Mouse (Mus musculus) embryonic facial prominence, embryonic 15.5 days (tissue): ENCODE data around the gene Macrod2. TPM values are rescaled to one million over a fixed set of nuclear protein-coding genes. Genes with fewer than 3 reads are reported as not detected.

Experiments used
- ATAC-seq: fragments of 200-750 bp; cut with Nextera tagmentation; 2 replicates; pipeline ENCODE4 v1.8.0; 2017; ENCODE audit warnings: low read depth, moderate TSS enrichment; ENCODE audit not compliant: insufficient number of reproducible peaks, low FRiP score, low TSS enrichment
- H3K27ac ChIP-seq: fragments of 300-500 bp; sonication (generic); replicated peaks from 2 replicates; pipeline ENCODE4 v1.5.1; 2015; ENCODE audit warnings: mild to moderate bottlenecking, inconsistent platforms
- H3K27me3 ChIP-seq: fragments of 300-500 bp; sonication (generic); 2 replicates; pipeline ENCODE4 v1.6.1; 2015; ENCODE audit warnings: inconsistent platforms
- H3K36me3 ChIP-seq: fragments of 300-500 bp; sonication (generic); 2 replicates; pipeline ENCODE4 v1.6.1; 2015; ENCODE audit warnings: mild to moderate bottlenecking, inconsistent platforms
- H3K4me1 ChIP-seq: fragments of 300-500 bp; sonication (generic); 2 replicates; pipeline ENCODE4 v1.6.1; 2015; ENCODE audit warnings: inconsistent platforms
- H3K4me2 ChIP-seq: fragments of 300-500 bp; sonication (generic); replicated peaks from 2 replicates; pipeline ENCODE4 v1.6.1; 2015; ENCODE audit warnings: mild to moderate bottlenecking, inconsistent platforms
- H3K4me3 ChIP-seq: fragments of 300-500 bp; sonication (generic); replicated peaks from 2 replicates; pipeline ENCODE4 v1.5.1; 2015; ENCODE audit warnings: mild to moderate bottlenecking, inconsistent platforms
- H3K9ac ChIP-seq: fragments of 300-500 bp; sonication (generic); 2 replicates; pipeline ENCODE4 v1.6.1; 2015; ENCODE audit warnings: inconsistent platforms
- H3K9me3 ChIP-seq: fragments of 300-500 bp; sonication (generic); replicated peaks from 2 replicates; pipeline ENCODE4 v1.6.1; 2016; ENCODE audit warnings: inconsistent platforms
- WGBS: fragments of 180-500 bp; shearing (Covaris S2); methylation state at CpG from one replicate; pipeline ENCODE4 v1.1.7; 2015; 5-methylcytosine and 5-hydroxymethylcytosine counted together
- polyA plus RNA-seq: library from polyadenylated mRNA; unstranded; fragments of >200 nt; fragmentation: Nextera tagmentation; extraction: Ambion mirVana; gene quantifications from 2 replicates; pipeline ENCODE4 v1.2.1, GENCODE M21; 2015

The Macrod2 gene
- polyA plus RNA-seq, 1 experiment from 2014 or later = 38.9 TPM

- no peaks in the 10 kb centered on the region for H3K9me3 ChIP-seq
- no peak overlapping the region for H3K9ac ChIP-seq
- H3K27me3 ChIP-seq = no peaks in the 10 kb centered on the region
- H3K36me3 ChIP-seq = no peaks in the 10 kb centered on the region
- H3K4me2 ChIP-seq = no peak overlapping the region
- no peak for ATAC-seq
- H3K27ac ChIP-seq = no peak overlapping the region
- 52% methylated on average over 4 of the region's 4 CpGs for WGBS
- peaks cover 3% of the 10 kb centered on the region; the same call in 1 of the 2 replicates for H3K4me1 ChIP-seq
- H3K4me3 ChIP-seq = no peak overlapping the region
These were observed 1333.9 kb downstream of the Macrod2 start for GRCm38 (mm10) chr2:141728998-141729397.

GRCm38 (mm10) chr2:141736685-141737456 is 1341.8 kb downstream of the Macrod2 start:
- WGBS = 90% methylated on average over 5 of the region's 5 CpGs
- Histone ChIP-seq H3K4me3 (no peak overlapping the region), H3K9me3 (no peaks in the 10 kb centered on the region), H3K27me3 (no peaks in the 10 kb centered on the region), H3K4me2 (no peak overlapping the region), H3K36me3 (no peaks in the 10 kb centered on the region), H3K27ac (no peak overlapping the region), H3K4me1 (no peaks in the 10 kb centered on the region), H3K9ac (no peak overlapping the region)
- ATAC-seq = no peak

GRCm38 (mm10) chr2:141738702-141739101 is 1343.6 kb downstream of the Macrod2 start:
- no peak for ATAC-seq
- 74% methylated on average over 1 of the region's 1 CpGs for WGBS
- no peaks in the 10 kb centered on the region for H3K4me1 ChIP-seq
- no peak overlapping the region for H3K9ac ChIP-seq
- no peaks in the 10 kb centered on the region for H3K9me3 ChIP-seq
- no peak overlapping the region for H3K4me2 ChIP-seq
- H3K27ac ChIP-seq = no peak overlapping the region
- no peaks in the 10 kb centered on the region for H3K27me3 ChIP-seq
- H3K4me3 ChIP-seq = no peak overlapping the region
- no peaks in the 10 kb centered on the region for H3K36me3 ChIP-seq

DNA sequence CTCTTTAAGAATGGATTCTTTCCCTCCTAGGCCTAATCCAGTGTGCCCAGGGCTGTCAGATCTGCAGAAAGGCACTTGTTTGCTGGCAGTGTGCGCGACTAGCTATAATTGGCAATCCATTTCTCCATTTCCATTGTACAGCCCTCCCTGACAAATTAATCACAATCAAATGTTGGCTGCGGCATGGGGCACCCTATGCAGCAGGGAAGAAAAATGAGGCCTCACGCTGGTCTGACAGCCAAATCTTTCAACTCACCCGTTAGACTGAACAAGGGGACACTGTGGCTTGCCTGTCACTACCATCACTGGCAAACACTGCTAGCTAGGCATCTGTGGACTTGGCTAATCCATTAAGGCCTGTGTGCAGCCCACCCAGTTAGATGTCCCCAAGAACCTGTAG is 1345.2 kb downstream of the Macrod2 start:
- Histone ChIP-seq H3K9ac (no peak overlapping the region), H3K27ac (no peak overlapping the region), H3K9me3 (no peaks in the 10 kb centered on the region), H3K27me3 (no peaks in the 10 kb centered on the region), H3K36me3 (no peaks in the 10 kb centered on the region), H3K4me2 (no peak overlapping the region), H3K4me3 (no peak overlapping the region), H3K4me1 (no peaks in the 10 kb centered on the region)
- 83% methylated on average over 5 of the region's 5 CpGs for WGBS
- no peak for ATAC-seq

GRCm38 (mm10) chr2:141800236-141800635 is 1405.1 kb downstream of the Macrod2 start:
- no peak overlapping the region for H3K27ac ChIP-seq
- WGBS = 56% methylated on average over 4 of the region's 4 CpGs
- ATAC-seq = no peak
- H3K36me3 ChIP-seq = no peaks in the 10 kb centered on the region
- no peak overlapping the region for H3K9ac ChIP-seq
- H3K27me3 ChIP-seq = no peaks in the 10 kb centered on the region
- no peak overlapping the region for H3K4me3 ChIP-seq
- no peaks in the 10 kb centered on the region for H3K4me1 ChIP-seq
- no peak overlapping the region for H3K4me2 ChIP-seq
- H3K9me3 ChIP-seq = no peaks in the 10 kb centered on the region

DNA sequence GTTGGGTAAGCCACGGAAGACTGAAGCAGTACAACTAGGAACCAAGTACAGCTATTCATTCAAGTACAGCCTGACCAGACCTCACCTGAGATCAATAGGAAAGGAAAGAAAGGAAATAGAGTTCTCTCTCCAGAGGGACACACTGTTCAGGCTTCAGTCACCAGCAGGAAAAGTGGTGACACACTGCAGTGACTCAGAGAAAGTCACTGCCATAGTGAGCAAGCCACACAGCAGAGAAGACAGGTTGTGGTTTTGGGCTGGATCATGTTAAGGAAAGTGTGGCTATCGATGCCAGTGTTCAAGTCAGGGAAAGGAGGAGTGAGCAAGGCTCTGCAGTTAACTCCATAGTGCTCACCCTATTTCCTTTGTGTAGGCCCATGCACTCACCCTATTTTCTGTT is 1405.8 kb downstream of the Macrod2 start:
- Histone ChIP-seq H3K27ac (no peak overlapping the region), H3K36me3 (no peaks in the 10 kb centered on the region), H3K4me3 (no peak overlapping the region), H3K27me3 (no peaks in the 10 kb centered on the region), H3K4me1 (no peaks in the 10 kb centered on the region), H3K9ac (no peak overlapping the region), H3K4me2 (no peak overlapping the region), H3K9me3 (no peaks in the 10 kb centered on the region)
- ATAC-seq = no peak
- 42% methylated on average over 2 of the region's 2 CpGs for WGBS

- H3K27me3 ChIP-seq = no peaks in the 10 kb centered on the region
- no peaks in the 10 kb centered on the region for H3K4me1 ChIP-seq
- no peak overlapping the region for H3K4me3 ChIP-seq
- no peak overlapping the region for H3K4me2 ChIP-seq
- no peaks in the 10 kb centered on the region for H3K9me3 ChIP-seq
- H3K27ac ChIP-seq = no peak overlapping the region
- whole genome bisulfite sequencing = 85% methylated on average over 4 of the region's 4 CpGs
- no peak overlapping the region for H3K9ac ChIP-seq
- H3K36me3 ChIP-seq = no peaks in the 10 kb centered on the region
- ATAC-seq = no peak
These were observed 1421.2 kb downstream of the Macrod2 start for GRCm38 (mm10) chr2:141816266-141816665.

DNA sequence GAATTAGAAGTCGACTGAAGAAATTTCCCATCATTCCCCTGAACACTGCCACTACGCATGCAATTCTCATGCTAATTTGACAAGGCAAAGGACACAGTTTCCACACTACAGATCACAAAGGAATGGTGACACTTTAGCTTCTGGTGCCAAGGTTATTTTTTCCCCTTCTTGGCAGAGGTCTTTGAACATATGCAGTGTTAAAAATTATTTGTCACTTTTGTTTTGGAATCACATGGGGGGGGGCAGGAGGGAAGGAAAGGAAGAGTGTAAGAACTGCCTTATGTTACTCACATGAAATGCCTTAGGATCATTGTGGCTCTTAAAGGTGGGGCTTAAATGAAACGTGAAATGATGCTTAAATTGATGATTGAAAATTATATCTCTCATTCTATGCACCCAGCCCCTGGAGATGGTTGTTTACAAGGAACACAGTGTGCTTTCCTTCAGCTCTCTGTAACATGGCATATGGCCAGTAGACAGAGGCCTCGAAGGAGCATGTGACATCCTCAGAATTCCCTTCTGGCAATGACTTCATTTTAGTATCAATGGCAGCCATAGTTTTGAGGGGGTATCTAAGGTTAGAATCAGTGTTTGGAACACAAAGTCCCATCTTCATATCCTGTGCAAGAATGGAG is 1422.6 kb downstream of the Macrod2 start:
- Histone ChIP-seq H3K4me3 (no peak overlapping the region), H3K27ac (no peak overlapping the region), H3K4me1 (no peaks in the 10 kb centered on the region), H3K36me3 (no peaks in the 10 kb centered on the region), H3K9me3 (no peaks in the 10 kb centered on the region), H3K4me2 (no peak overlapping the region), H3K27me3 (no peaks in the 10 kb centered on the region), H3K9ac (no peak overlapping the region)
- WGBS = 70% methylated on average over 4 of the region's 4 CpGs
- ATAC-seq = no peak

- Histone ChIP-seq H3K9ac (no peak overlapping the region), H3K4me1 (0 out of 2 replicates have a peak, but pooled peaks cover 3% of the 10 kb centered on the region), H3K36me3 (no peaks in the 10 kb centered on the region), H3K27ac (no peak overlapping the region), H3K27me3 (no peaks in the 10 kb centered on the region), H3K4me3 (no peak overlapping the region), H3K9me3 (no peaks in the 10 kb centered on the region), H3K4me2 (no peak overlapping the region)
- no peak for ATAC-seq
These were observed 1425.7 kb downstream of the Macrod2 start for GRCm38 (mm10) chr2:141820795-141821194.

DNA sequence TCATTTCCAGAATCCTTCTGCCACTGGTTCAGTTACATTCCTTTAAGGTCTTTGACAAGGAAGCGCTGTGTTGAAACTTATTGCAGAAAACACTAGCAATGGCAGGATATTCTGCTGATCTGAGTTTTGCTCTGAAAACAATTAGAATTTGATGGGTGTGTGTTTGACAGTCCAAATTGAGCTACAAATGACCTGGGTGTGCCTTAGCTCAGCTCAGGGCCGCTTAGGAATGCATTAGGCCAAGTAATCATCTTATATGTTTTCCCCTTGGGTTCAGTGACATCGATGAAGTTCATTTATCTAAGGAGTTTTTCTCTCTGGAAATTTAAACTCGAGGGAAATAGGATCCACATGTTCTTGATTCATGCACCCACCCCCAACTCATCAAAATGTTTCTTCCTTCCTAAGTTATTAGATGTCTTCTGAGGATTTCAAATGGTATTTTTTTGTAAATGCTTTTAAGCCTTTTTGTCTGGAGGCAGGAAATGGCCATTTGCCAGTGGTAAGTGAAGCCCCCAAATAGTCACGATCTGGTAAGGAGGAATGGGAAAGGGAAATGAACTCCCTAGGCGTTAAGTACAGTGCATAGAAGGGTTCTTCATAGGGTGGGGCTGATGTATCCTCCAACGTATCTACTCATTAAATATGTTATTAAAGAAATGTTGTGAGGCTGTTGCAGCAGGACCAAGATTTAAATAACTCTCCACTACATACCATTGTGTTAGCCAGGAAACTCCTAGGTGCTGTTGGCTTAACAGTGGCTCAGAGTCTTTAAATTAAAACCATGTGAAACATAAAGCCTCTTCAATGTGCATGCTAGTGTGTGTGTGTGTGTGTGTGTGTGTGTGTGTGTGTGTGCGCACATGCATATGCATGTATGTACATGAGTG is 1430.7 kb downstream of the Macrod2 start:
- H3K9ac ChIP-seq = no peak overlapping the region
- no peak overlapping the region for H3K27ac ChIP-seq
- H3K27me3 ChIP-seq = no peaks in the 10 kb centered on the region
- H3K4me3 ChIP-seq = no peak overlapping the region
- WGBS = 28% methylated on average over 8 of the region's 8 CpGs
- no peaks in the 10 kb centered on the region for H3K9me3 ChIP-seq
- H3K36me3 ChIP-seq = no peaks in the 10 kb centered on the region
- H3K4me2 ChIP-seq = no peak overlapping the region
- ATAC-seq = no peak
- 0 out of 2 replicates have a peak, but pooled peaks cover 7% of the 10 kb centered on the region for H3K4me1 ChIP-seq

- Histone ChIP-seq H3K4me3 (no peak overlapping the region), H3K9me3 (no peaks in the 10 kb centered on the region), H3K9ac (no peak overlapping the region), H3K27ac (no peak overlapping the region), H3K4me1 (0 out of 2 replicates have a peak, but pooled peaks cover 7% of the 10 kb centered on the region), H3K27me3 (no peaks in the 10 kb centered on the region), H3K36me3 (no peaks in the 10 kb centered on the region), H3K4me2 (no peak overlapping the region)
- no peak for ATAC-seq
- 80% methylated on average over 2 of the region's 2 CpGs for WGBS
These were observed 1435.4 kb downstream of the Macrod2 start for GRCm38 (mm10) chr2:141830496-141830895.
